Mouse (Mus musculus): ENCODE measurements around the gene Lrrc8e. TPM values are rescaled to one million over a fixed set of nuclear protein-coding genes. Genes with fewer than 3 reads are reported as not detected.

Lrrc8e gene
- total and polyA plus RNA-seq, 3 experiments, result 0.25 TPM; not detected in 2

GRCm38 (mm10) chr8:4263105-4263791 is 36.6 kb downstream of the Lrrc8e start:
- no peaks in the 10 kb centered on the region for H3K79me2 ChIP-seq (replicated peaks; ENCODE audit: control insufficient read depth, extremely low read depth, insufficient read depth, poor library complexity, severe bottlenecking)
- no peak overlapping the region for H3K27ac ChIP-seq (ENCODE audit: insufficient read depth, low read depth)
- H3K4me3 ChIP-seq (replicated peaks in 1 of 3; ENCODE audit: low read depth in 2 of 3, low read length in 2 of 3, poor library complexity in 1 of 3), result no peak overlapping the region
- H3K9ac ChIP-seq (ENCODE audit: insufficient read depth, low read depth), result no peak overlapping the region
- no peak overlapping the region for H3K4me2 ChIP-seq (ENCODE audit: insufficient read depth, low read depth, poor library complexity, severe bottlenecking)
- no peaks in the 10 kb centered on the region for H3K27me3 ChIP-seq (replicated peaks)
- H3K4me1 ChIP-seq (ENCODE audit: control insufficient read depth in 1 of 2, insufficient read depth in 2 of 2), result no peaks in the 10 kb centered on the region
- no peak for DNase-seq (ENCODE audit: extremely low read depth)
- in situ Hi-C loops (cut with MboI; ENCODE audit: low pct_ligation_motif_present, low pct_unique_long_range_greater_than_20kb, low sequenced_read_pairs), result no loop called here
- H3K9me3 ChIP-seq (replicated peaks; ENCODE audit: low read length), result no peaks in the 10 kb centered on the region
- dilution Hi-C loops (cut with MboI; ENCODE audit: extremely low pct_ligation_motif_present, extremely low pct_unique_long_range_greater_than_20kb, low sequenced_read_pairs), result no loop called here
- TF ChIP-seq POLR2AphosphoS2 (IDR thresholded peaks at IDR 0.05; ENCODE audit: low read depth, low read length) (no peak), E2F4 (IDR thresholded peaks at IDR 0.05; ENCODE audit: insufficient replicate concordance, low read depth, low read length) (no peak), RCOR1 (conservative IDR thresholded peaks at IDR 0.05; ENCODE audit: low read depth, low read length) (no peak), USF2 (conservative IDR thresholded peaks at IDR 0.05; ENCODE audit: low read depth, low read length) (no peak), ZNF384 (IDR thresholded peaks at IDR 0.05; ENCODE audit: low read depth, low read length) (no peak), ZKSCAN1 (IDR thresholded peaks at IDR 0.05; ENCODE audit: borderline replicate concordance, low read depth, low read length) (no peak), MAX (IDR thresholded peaks at IDR 0.05; ENCODE audit: low read length) (no peak), MEF2A (IDR thresholded peaks at IDR 0.05; ENCODE audit: borderline replicate concordance, low read depth, low read length) (no peak), TCF12 (IDR thresholded peaks at IDR 0.05; ENCODE audit: low read depth, low read length) (no peak)
- peaks cover 95 to 99% of the 10 kb centered on the region in 2 experiments for H3K36me3 ChIP-seq (replicated peaks in 1 of 2; ENCODE audit: control insufficient read depth in 1 of 2, insufficient read depth in 1 of 2, low read length in 1 of 2)

GRCm38 (mm10) chr8:4265160-4265914 is 38.7 kb downstream of the Lrrc8e start:
- in situ Hi-C loops (cut with MboI; ENCODE audit: low pct_ligation_motif_present, low pct_unique_long_range_greater_than_20kb, low sequenced_read_pairs), result no loop called here
- dilution Hi-C loops (cut with MboI; ENCODE audit: extremely low pct_ligation_motif_present, extremely low pct_unique_long_range_greater_than_20kb, low sequenced_read_pairs), result no loop called here
- TF ChIP-seq NRF1 (IDR thresholded peaks at IDR 0.05; ENCODE audit: low read depth, low read length), result no peak
- TF ChIP-seq GABPA (IDR thresholded peaks at IDR 0.05; ENCODE audit: insufficient replicate concordance, low read depth, low read length), result no peak
- TF ChIP-seq POLR2A (IDR thresholded peaks at IDR 0.05; ENCODE audit: low read depth, low read length), result no peak
- no peak for TF ChIP-seq MEF2A (IDR thresholded peaks at IDR 0.05; ENCODE audit: borderline replicate concordance, low read depth, low read length)
- TF ChIP-seq BHLHE40 (IDR thresholded peaks at IDR 0.05; ENCODE audit: low read depth, low read length), result no peak
- no peak for TF ChIP-seq UBTF (IDR thresholded peaks at IDR 0.05; ENCODE audit: low read depth, low read length)
- no peak for TF ChIP-seq SIN3A (IDR thresholded peaks at IDR 0.05; ENCODE audit: low read length)
- no peak for TF ChIP-seq MAX (IDR thresholded peaks at IDR 0.05; ENCODE audit: low read length)
- no peak for TF ChIP-seq ZNF384 (IDR thresholded peaks at IDR 0.05; ENCODE audit: low read depth, low read length)
- TF ChIP-seq ETS1 (conservative IDR thresholded peaks at IDR 0.05; ENCODE audit: low read depth, low read length), result no peak
- no peak for TF ChIP-seq MAFK (IDR thresholded peaks at IDR 0.05; ENCODE audit: insufficient replicate concordance, low read length)
- TF ChIP-seq JUND (conservative IDR thresholded peaks at IDR 0.05; ENCODE audit: low read depth, low read length), result no peak
- TF ChIP-seq IRF4 (IDR thresholded peaks at IDR 0.05; ENCODE audit: low read depth, low read length), result no peak
- TF ChIP-seq HCFC1 (IDR thresholded peaks at IDR 0.05; ENCODE audit: low read depth, low read length), result no peak
- no peak for TF ChIP-seq ELF1 (IDR thresholded peaks at IDR 0.05; ENCODE audit: low read depth, low read length)
- TF ChIP-seq TBP (conservative IDR thresholded peaks at IDR 0.05; ENCODE audit: low read depth, low read length), result no peak
- no peak for TF ChIP-seq RCOR1 (conservative IDR thresholded peaks at IDR 0.05; ENCODE audit: low read depth, low read length)
- no peak for TF ChIP-seq MYC (IDR thresholded peaks at IDR 0.05; ENCODE audit: low read depth, low read length)
- no peak for TF ChIP-seq CHD2 (IDR thresholded peaks at IDR 0.05; ENCODE audit: low read length)
- no peak overlapping the region for H3K27ac ChIP-seq (ENCODE audit: insufficient read depth, low read depth)
- H3K4me2 ChIP-seq (ENCODE audit: insufficient read depth, low read depth, poor library complexity, severe bottlenecking), result no peak overlapping the region
- H3K4me3 ChIP-seq (replicated peaks in 1 of 3; ENCODE audit: low read depth in 2 of 3, low read length in 2 of 3, poor library complexity in 1 of 3), result no peak overlapping the region
- H3K9ac ChIP-seq (ENCODE audit: insufficient read depth, low read depth), result no peak overlapping the region
- no peaks in the 10 kb centered on the region for H3K9me3 ChIP-seq (replicated peaks; ENCODE audit: low read length)
- DNase-seq (ENCODE audit: extremely low read depth), result no peak
- no peaks in the 10 kb centered on the region for H3K27me3 ChIP-seq (replicated peaks)
- H3K79me2 ChIP-seq (replicated peaks; ENCODE audit: control insufficient read depth, extremely low read depth, insufficient read depth, poor library complexity, severe bottlenecking), result no peaks in the 10 kb centered on the region
- H3K4me1 ChIP-seq (ENCODE audit: control insufficient read depth in 1 of 2, insufficient read depth in 2 of 2), result no peaks in the 10 kb centered on the region
- peaks cover 94 to 99% of the 10 kb centered on the region in 2 experiments for H3K36me3 ChIP-seq (replicated peaks in 1 of 2; ENCODE audit: control insufficient read depth in 1 of 2, insufficient read depth in 1 of 2, low read length in 1 of 2)

Measured in CH12.LX (cell line).